Mouse (Mus musculus) heart, embryonic 12.5 days (tissue): ENCODE measurements around the gene Ppp1r1a. TPM values are rescaled to one million over a fixed set of nuclear protein-coding genes. Genes with fewer than 3 reads are reported as not detected.
A peak's percentile ranks its signal among the peaks of the same experiment; 100 is the strongest.

Experiments
- ATAC-seq: fragments of 200-750 bp; cut with Nextera tagmentation; 2 replicates; pipeline ENCODE4 v1.8.0; 2017; ENCODE audit warnings: moderate TSS enrichment, moderate library complexity; ENCODE audit not compliant: insufficient number of reproducible peaks, low FRiP score
- H3K27ac ChIP-seq: fragments of 300-500 bp; sonication (generic); 2 replicates; pipeline ENCODE4 v1.5.1; 2016; ENCODE audit warnings: mild to moderate bottlenecking, moderate library complexity; ENCODE audit not compliant: poor library complexity, severe bottlenecking
- H3K27me3 ChIP-seq: fragments of 300-500 bp; sonication (generic); replicated peaks from 2 replicates; pipeline ENCODE4 v1.6.1; 2016; ENCODE audit warnings: mild to moderate bottlenecking, moderate library complexity
- H3K36me3 ChIP-seq: fragments of 300-500 bp; sonication (generic); 2 replicates; pipeline ENCODE4 v1.6.1; 2016; ENCODE audit warnings: mild to moderate bottlenecking, moderate library complexity
- H3K4me1 ChIP-seq: fragments of 300-500 bp; sonication (generic); replicated peaks from 2 replicates; pipeline ENCODE4 v1.6.1; 2016; ENCODE audit warnings: mild to moderate bottlenecking
- H3K4me2 ChIP-seq: fragments of 300-500 bp; sonication (generic); 2 replicates; pipeline ENCODE4 v1.6.1; 2016; ENCODE audit warnings: mild to moderate bottlenecking, moderate library complexity
- H3K4me3 ChIP-seq: fragments of 300-500 bp; sonication (generic); 2 replicates; pipeline ENCODE4 v1.5.1; 2016; ENCODE audit warnings: mild to moderate bottlenecking
- H3K9ac ChIP-seq: fragments of 300-500 bp; sonication (generic); 2 replicates; pipeline ENCODE4 v1.6.1; 2016; ENCODE audit warnings: mild to moderate bottlenecking, moderate library complexity
- H3K9me3 ChIP-seq: fragments of 300-500 bp; sonication (generic); replicated peaks from 2 replicates; pipeline ENCODE4 v1.6.1; 2016; ENCODE audit warnings: mild to moderate bottlenecking, moderate library complexity
- WGBS: fragments of 180-500 bp; shearing (Covaris S2); methylation state at CpG from one replicate; pipeline ENCODE4 v1.1.7; 2016; 5-methylcytosine and 5-hydroxymethylcytosine counted together
- polyA plus RNA-seq: library from polyadenylated mRNA; unstranded; fragments of >200 nt; fragmentation: Nextera tagmentation; extraction: Ambion mirVana; gene quantifications from 2 replicates; pipeline ENCODE4 v1.2.1, GENCODE M21; 2016

Gene Ppp1r1a
- polyA plus RNA-seq, 1 experiment from 2014 or later: 78.4 TPM

- peak overlapping the region; percentile 61 for H3K9ac ChIP-seq
- peak overlapping the region; percentile 75 for H3K4me2 ChIP-seq
- H3K36me3 ChIP-seq: no peaks in the 10 kb centered on the region
- H3K27me3 ChIP-seq: peaks cover 12% of the 10 kb centered on the region; the same call in 1 of the 2 replicates
- H3K27ac ChIP-seq: no peak overlapping the region
- peak overlapping the region; percentile 43 for H3K4me3 ChIP-seq
- 3% methylated on average over 10 of the region's 10 CpGs for WGBS
- ATAC-seq: peak; percentile 87
- H3K4me1 ChIP-seq: peaks cover 38% of the 10 kb centered on the region
- no peaks in the 10 kb centered on the region for H3K9me3 ChIP-seq
Measured at GRCm38 (mm10) chr15:103514119-103514518, 23.7 kb downstream of the Ppp1r1a start.

GRCm38 (mm10) chr15:103513621-103514031, 24.2 kb downstream of the Ppp1r1a start:
- peak overlapping the region; percentile 17; the same call in 1 of the 2 replicates for H3K9ac ChIP-seq
- no peaks in the 10 kb centered on the region for H3K9me3 ChIP-seq
- H3K27me3 ChIP-seq: peaks cover 16% of the 10 kb centered on the region; the same call in 1 of the 2 replicates
- H3K4me1 ChIP-seq: peaks cover 33% of the 10 kb centered on the region
- H3K27ac ChIP-seq: no peak overlapping the region
- no peaks in the 10 kb centered on the region for H3K36me3 ChIP-seq
- ATAC-seq: peak; percentile 33; the same call in 1 of the 2 replicates
- H3K4me2 ChIP-seq: peak overlapping the region; percentile 75
- H3K4me3 ChIP-seq: peak overlapping the region; percentile 43
- WGBS: 12% methylated on average over 7 of the region's 7 CpGs

GRCm38 (mm10) chr15:103511652-103512051, 26.2 kb downstream of the Ppp1r1a start:
- H3K9me3 ChIP-seq: no peaks in the 10 kb centered on the region
- no peak overlapping the region for H3K4me2 ChIP-seq
- 25% methylated on average over 1 of the region's 1 CpGs for WGBS
- no peaks in the 10 kb centered on the region for H3K36me3 ChIP-seq
- no peak overlapping the region for H3K4me3 ChIP-seq
- H3K9ac ChIP-seq: no peak overlapping the region
- no peak overlapping the region for H3K27ac ChIP-seq
- H3K27me3 ChIP-seq: peaks cover 16% of the 10 kb centered on the region; the same call in 1 of the 2 replicates
- ATAC-seq: no peak
- H3K4me1 ChIP-seq: peaks cover 28% of the 10 kb centered on the region

- H3K27me3 ChIP-seq: peaks cover 28% of the 10 kb centered on the region
- peaks cover 13% of the 10 kb centered on the region for H3K4me1 ChIP-seq
- H3K36me3 ChIP-seq: no peaks in the 10 kb centered on the region
- H3K4me3 ChIP-seq: no peak overlapping the region
- H3K4me2 ChIP-seq: no peak overlapping the region
- H3K9ac ChIP-seq: no peak overlapping the region
- H3K27ac ChIP-seq: no peak overlapping the region
- no peaks in the 10 kb centered on the region for H3K9me3 ChIP-seq
- ATAC-seq: no peak
- 53% methylated on average over 3 of the region's 3 CpGs for WGBS
Measured at GRCm38 (mm10) chr15:103509317-103509716, 28.5 kb downstream of the Ppp1r1a start.

GRCm38 (mm10) chr15:103503660-103504059, 34.1 kb downstream of the Ppp1r1a start:
- WGBS: 46% methylated on average over 12 of the region's 12 CpGs
- peaks cover 34% of the 10 kb centered on the region for H3K27me3 ChIP-seq

GRCm38 (mm10) chr15:103503251-103503600, 34.6 kb downstream of the Ppp1r1a start:
- Histone ChIP-seq H3K9me3 (no peaks in the 10 kb centered on the region), H3K4me1 (0 out of 2 replicates have a peak, but pooled peaks cover 7% of the 10 kb centered on the region), H3K4me3 (peak overlapping the region; percentile 56), H3K36me3 (no peaks in the 10 kb centered on the region), H3K9ac (peak overlapping the region; percentile 66), H3K4me2 (peak overlapping the region; percentile 88), H3K27ac (no peak overlapping the region), H3K27me3 (peaks cover 33% of the 10 kb centered on the region)
- 2% methylated on average over 15 of the region's 15 CpGs for WGBS
- ATAC-seq: peak; percentile 46; the same call in 1 of the 2 replicates

More at GRCm38 (mm10) chr15:103503660-103504059, 34.1 kb downstream of the Ppp1r1a start:
- Histone ChIP-seq H3K36me3 (no peaks in the 10 kb centered on the region), H3K4me2 (peak overlapping the region; percentile 88), H3K9ac (peak overlapping the region; percentile 66; the same call in 1 of the 2 replicates), H3K27ac (no peak overlapping the region), H3K4me1 (0 out of 2 replicates have a peak, but pooled peaks cover 7% of the 10 kb centered on the region), H3K4me3 (peak overlapping the region; percentile 56), H3K9me3 (no peaks in the 10 kb centered on the region)
- no peak; the same call in 1 of the 2 replicates for ATAC-seq

GRCm38 (mm10) chr15:103502435-103503250, 35.2 kb downstream of the Ppp1r1a start, which contains the start of gene Pde1b:
TSS of gene Pde1b (plus strand) at chr15:103503034.
- H3K9me3 ChIP-seq: no peaks in the 10 kb centered on the region
- no peak within 1 kb of the TSS for H3K27ac ChIP-seq
- H3K4me1 ChIP-seq: 0 out of 2 replicates have a peak, but pooled peaks cover 7% of the 10 kb centered on the region
- WGBS: 2% methylated on average over 48 of the region's 63 CpGs
- peak; percentile 82 for ATAC-seq
- H3K9ac ChIP-seq: peak within 1 kb of the TSS; percentile 66
- peak within 1 kb of the TSS; percentile 88 for H3K4me2 ChIP-seq
- peaks cover 33% of the 10 kb centered on the region for H3K27me3 ChIP-seq
- peak within 1 kb of the TSS; percentile 56 for H3K4me3 ChIP-seq
- H3K36me3 ChIP-seq: no peaks in the 10 kb centered on the region

- H3K4me3 ChIP-seq: no peak overlapping the region
- H3K4me2 ChIP-seq: no peak overlapping the region
- WGBS: 43% methylated on average over 2 of the region's 2 CpGs
- no peak overlapping the region for H3K27ac ChIP-seq
- no peaks in the 10 kb centered on the region for H3K9me3 ChIP-seq
- H3K9ac ChIP-seq: no peak overlapping the region
- H3K27me3 ChIP-seq: peaks cover 33% of the 10 kb centered on the region
- no peak for ATAC-seq
- H3K36me3 ChIP-seq: no peaks in the 10 kb centered on the region
- 0 out of 2 replicates have a peak, but pooled peaks cover 7% of the 10 kb centered on the region for H3K4me1 ChIP-seq
Measured at GRCm38 (mm10) chr15:103501186-103501585, 36.6 kb downstream of the Ppp1r1a start.

- no peak overlapping the region for H3K27ac ChIP-seq
- H3K4me2 ChIP-seq: no peak overlapping the region
- no peaks in the 10 kb centered on the region for H3K36me3 ChIP-seq
- peaks cover 33% of the 10 kb centered on the region for H3K27me3 ChIP-seq
- H3K9ac ChIP-seq: no peak overlapping the region
- H3K9me3 ChIP-seq: no peaks in the 10 kb centered on the region
- H3K4me3 ChIP-seq: no peak overlapping the region
- ATAC-seq: no peak
- 43% methylated on average over 1 of the region's 1 CpGs for WGBS
- H3K4me1 ChIP-seq: 0 out of 2 replicates have a peak, but pooled peaks cover 7% of the 10 kb centered on the region
Measured at GRCm38 (mm10) chr15:103500723-103501122, 37.1 kb downstream of the Ppp1r1a start.

GRCm38 (mm10) chr15:103498157-103498556, 39.6 kb downstream of the Ppp1r1a start:
- H3K4me2 ChIP-seq: no peak overlapping the region
- 27% methylated on average over 3 of the region's 3 CpGs for WGBS
- ATAC-seq: no peak

More at GRCm38 (mm10) chr15:103498157-103498556, 39.6 kb downstream of the Ppp1r1a start:
- no peaks in the 10 kb centered on the region for H3K36me3 ChIP-seq
- H3K4me3 ChIP-seq: no peak overlapping the region
- no peak overlapping the region for H3K9ac ChIP-seq
- H3K4me1 ChIP-seq: 0 out of 2 replicates have a peak, but pooled peaks cover under 1% of the 10 kb centered on the region
- H3K27me3 ChIP-seq: peaks cover 10% of the 10 kb centered on the region; the same call in 1 of the 2 replicates
- no peaks in the 10 kb centered on the region for H3K9me3 ChIP-seq
- no peak overlapping the region for H3K27ac ChIP-seq
